Mouse (Mus musculus) monocyte, adult 5-6 weeks (primary cell): ENCODE measurements around the gene Smim9. TPM values are rescaled to one million over a fixed set of nuclear protein-coding genes. Genes with fewer than 3 reads are reported as not detected.

ENCODE experiments used
- total RNA-seq: library from RNA; stranded (forward); fragments of 200-1000, 200-491, 200-594 nt; gene quantifications from 3 replicates; pipeline ENCODE4 v1.2.3, GENCODE M21; 2017

Smim9 gene
- total RNA-seq, 1 experiment from 2014 or later = not detected

Other genes starting within 250 kb of the Smim9 start
- 13.7 to 36.8 TPM (median 15.5 TPM) in 3 replicates for gene Gab3, start 78.3 kb downstream of the Smim9 start, total RNA-seq
- 50.5 to 74.7 TPM (median 72.4 TPM) in 3 replicates for gene Dkc1, start 67.9 kb downstream of the Smim9 start, total RNA-seq
- gene Mpp1, start 32.8 kb downstream of the Smim9 start, total RNA-seq = 116 to 175 TPM (median 117 TPM) in 3 replicates
- 12.1 to 19.3 TPM (median 17.4 TPM) in 3 replicates for gene Fundc2, start 218.6 kb upstream of the Smim9 start, total RNA-seq
- gene F8, start 218.8 kb upstream of the Smim9 start, total RNA-seq = 0.10 TPM in 2 of 3 replicates, not detected in the other